Mouse (Mus musculus) bone marrow, adult 2 months (tissue): ENCODE measurements around the gene Vac14.

Experiments used
- CTCF ChIP-seq: fragments of 200-500 bp; IDR thresholded peaks from 2 replicates; pipeline ENCODE4 v1.5.1; 2011; ENCODE audit warnings: low read length, control low read depth; ENCODE audit not compliant: control insufficient read depth, insufficient read depth
- POLR2A ChIP-seq: fragments of 200-500 bp; IDR thresholded peaks from 2 replicates; pipeline ENCODE4 v1.6.1; 2011; ENCODE audit warnings: low read depth, mild to moderate bottlenecking, control low read depth, low read length, borderline replicate concordance; ENCODE audit not compliant: control insufficient read depth

GRCm38 (mm10) chr8:110698098-110698497, 79.7 kb downstream of the Vac14 start:
- TF ChIP-seq CTCF (no peak), POLR2A (no peak)
